Mouse (Mus musculus) layer of hippocampus, adult 18-20 months (tissue): ENCODE measurements around the gene Coro2a. TPM values are rescaled to one million over a fixed set of nuclear protein-coding genes. Genes with fewer than 3 reads are reported as not detected.

Experiments used
- total RNA-seq, 2 experiments: library from RNA; stranded (reverse); gene quantifications; 2 replicates each; pipeline ENCODE4 v1.2.3; 2021

Coro2a gene
- total RNA-seq, 2 experiments from 2014 or later: 14.9 to 16.3 TPM

Other genes starting within 250 kb of the Coro2a start
- 1 to 10 TPM; 4.8 to 5.3 TPM for gene Trmo, start 212.8 kb downstream of the Coro2a start, total RNA-seq
- not detected for gene Hemgn, start 188.7 kb downstream of the Coro2a start, total RNA-seq
- gene Anp32b, start 151.3 kb downstream of the Coro2a start, total RNA-seq: 10 to 100 TPM; 54.9 to 56.1 TPM
- gene Nans, start 113.0 kb downstream of the Coro2a start, total RNA-seq: 10 to 100 TPM; 16.0 to 17.4 TPM
- 1 to 10 TPM in 1 of 2 experiments, under 1 TPM in 1; 0.67 to 1.4 TPM for gene Trim14, start 66.1 kb downstream of the Coro2a start, total RNA-seq
- 1 to 10 TPM; 2.7 to 2.9 TPM for gene Tbc1d2, start 48.0 kb upstream of the Coro2a start, total RNA-seq